Mouse (Mus musculus): ENCODE measurements around the gene Rpl7l1.

Gene Rpl7l1

DNA sequence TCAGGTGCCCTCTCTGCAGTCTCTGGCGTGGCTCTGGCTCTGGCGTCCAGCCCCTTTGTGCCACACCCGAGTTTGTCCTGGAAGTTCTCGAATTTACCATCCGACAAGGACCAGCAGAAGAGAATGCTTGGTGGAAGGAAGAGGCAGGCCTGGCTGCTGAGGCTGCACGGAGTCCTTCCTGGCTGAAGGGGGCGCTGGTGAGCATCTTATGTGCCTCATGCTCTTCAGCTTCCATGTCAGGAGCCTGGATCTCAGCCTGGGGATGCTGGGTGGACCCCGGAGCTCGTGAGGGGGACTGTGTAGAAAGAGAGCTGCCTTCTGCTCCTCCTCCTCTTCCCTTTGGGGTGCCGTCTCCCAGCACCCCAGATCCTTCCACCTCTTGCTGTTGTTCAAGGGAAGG is 46.3 kb downstream of the Rpl7l1 start:
- peak; percentile 31 for DNase-seq (ENCODE audit: low spot score)

DNA sequence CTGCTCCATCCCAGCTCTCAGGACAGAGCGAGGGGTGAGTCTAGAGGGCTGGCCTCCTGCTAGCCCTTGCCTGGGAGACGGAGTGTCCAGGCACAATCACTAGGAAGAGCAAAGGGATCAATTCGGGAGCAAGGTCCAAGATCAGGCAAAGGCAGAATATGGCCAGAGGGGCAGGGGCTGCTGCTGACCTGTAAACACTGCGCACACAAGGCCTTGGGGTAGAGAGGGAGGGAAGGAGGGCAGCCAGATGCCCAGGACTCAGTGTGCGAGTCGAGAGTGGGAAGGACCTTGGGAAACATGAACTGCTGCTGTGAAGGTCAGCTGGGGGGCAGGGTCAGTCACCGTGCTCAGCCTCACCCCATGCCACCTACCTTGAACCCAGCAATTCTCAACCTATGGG is 47.2 kb downstream of the Rpl7l1 start:
- DNase-seq (ENCODE audit: low spot score) = no peak

DNA sequence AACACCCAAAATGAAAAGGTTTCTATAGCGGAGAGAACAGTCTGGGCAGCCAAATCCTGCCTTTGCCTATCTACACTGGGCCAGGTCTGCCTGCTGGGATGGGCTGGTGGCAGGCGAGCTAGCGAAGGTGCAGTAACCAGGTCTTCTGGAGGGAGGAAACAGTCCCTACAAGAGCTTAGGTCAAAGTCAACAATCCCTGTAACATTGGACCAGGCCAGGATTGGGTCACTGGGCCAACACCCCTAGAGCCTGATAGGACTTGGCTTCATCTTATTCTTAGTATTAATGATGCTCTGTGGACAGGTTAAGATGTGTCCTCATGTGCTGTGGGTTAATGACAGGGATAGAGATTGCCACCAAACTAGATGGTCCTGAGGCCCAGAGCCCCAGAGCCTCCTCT is 48.4 kb downstream of the Rpl7l1 start:
- no peak for DNase-seq (ENCODE audit: low spot score)

DNA sequence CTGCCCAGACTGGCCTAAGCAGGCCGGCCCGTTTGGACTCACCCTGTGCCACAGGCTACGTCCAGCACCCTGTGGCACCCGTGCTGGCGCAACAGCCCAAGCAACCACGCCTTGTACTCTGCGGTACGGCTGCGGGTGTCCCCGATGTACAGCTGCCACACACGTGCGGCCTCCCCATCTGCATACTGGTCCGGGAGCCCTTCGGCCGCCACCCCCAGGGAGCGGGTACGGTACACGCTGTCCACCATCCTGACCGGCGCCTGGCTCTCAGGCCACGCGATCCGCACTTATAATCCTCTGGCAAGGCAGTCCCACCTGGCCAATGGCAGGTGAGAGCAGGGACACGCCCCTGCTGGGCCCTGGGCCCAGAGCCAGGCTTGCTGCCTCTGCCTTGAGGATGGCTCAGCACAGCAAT is 53.6 kb downstream of the Rpl7l1 start, which contains the start of gene Gnmt:
Gnmt (minus strand) TSS at position 265 of the 415 bp plus-strand sequence.
- DNase-seq (ENCODE audit: low spot score) = no peak

DNA sequence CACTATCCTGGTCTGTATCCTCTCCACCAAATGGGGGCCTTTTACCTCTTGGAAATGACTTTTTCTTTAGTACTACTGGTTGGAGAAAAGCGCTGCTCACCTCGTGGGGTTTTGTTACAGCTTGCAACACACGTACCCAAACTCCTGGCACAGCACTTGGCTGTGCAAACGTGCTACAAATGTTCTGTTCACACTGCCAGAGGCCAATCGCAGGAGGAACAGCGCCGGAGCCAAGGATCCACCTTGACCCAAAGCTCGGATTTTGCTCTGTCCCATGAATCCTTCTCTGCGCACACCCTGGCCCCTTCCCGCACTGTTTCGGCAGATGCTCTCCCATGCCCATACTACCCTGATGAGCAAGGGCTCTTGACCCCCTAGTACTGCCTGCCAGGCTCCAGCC is 54.0 kb downstream of the Rpl7l1 start:
- DNase-seq (ENCODE audit: low spot score) = no peak

DNA sequence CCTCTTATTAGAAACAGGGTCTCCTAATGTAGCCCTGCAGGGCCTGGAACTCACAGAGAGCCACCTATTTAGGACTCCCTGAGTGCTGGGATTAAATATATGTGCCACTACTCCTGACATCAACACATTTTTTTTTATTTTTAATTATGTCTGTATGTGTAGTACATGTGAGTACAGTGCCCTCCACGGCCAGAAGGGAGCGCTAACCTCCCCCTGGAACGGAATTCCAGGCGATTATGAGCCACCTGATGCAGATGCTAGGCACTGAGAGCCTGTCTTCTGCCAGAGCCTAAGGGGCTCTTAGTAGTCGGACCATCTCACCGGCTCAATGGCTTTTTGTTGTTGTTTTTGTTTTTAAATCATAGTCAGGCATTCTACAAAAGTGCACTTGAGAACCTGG is 54.5 kb downstream of the Rpl7l1 start:
- no peak for DNase-seq (ENCODE audit: low spot score)

DNA sequence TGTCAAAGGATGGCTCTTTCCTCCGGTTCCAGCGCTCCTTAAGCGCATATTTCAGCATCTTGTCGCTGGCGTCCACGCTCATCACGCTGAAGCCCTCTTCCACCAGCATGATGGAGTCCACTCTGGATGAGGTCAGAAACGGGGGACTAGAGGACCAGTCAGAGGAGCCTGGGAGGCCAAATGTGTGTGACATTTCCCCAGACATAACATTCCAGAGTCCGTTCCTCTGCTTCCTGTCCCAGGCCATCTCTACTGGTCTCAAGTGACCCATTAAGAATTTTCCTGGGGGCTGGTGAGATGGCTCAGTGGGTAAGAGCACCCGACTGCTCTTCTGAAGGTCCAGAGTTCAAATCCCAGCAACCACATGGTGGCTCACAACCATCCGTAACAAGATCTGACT is 55.2 kb downstream of the Rpl7l1 start:
- DNase-seq (ENCODE audit: low spot score) = no peak

DNA sequence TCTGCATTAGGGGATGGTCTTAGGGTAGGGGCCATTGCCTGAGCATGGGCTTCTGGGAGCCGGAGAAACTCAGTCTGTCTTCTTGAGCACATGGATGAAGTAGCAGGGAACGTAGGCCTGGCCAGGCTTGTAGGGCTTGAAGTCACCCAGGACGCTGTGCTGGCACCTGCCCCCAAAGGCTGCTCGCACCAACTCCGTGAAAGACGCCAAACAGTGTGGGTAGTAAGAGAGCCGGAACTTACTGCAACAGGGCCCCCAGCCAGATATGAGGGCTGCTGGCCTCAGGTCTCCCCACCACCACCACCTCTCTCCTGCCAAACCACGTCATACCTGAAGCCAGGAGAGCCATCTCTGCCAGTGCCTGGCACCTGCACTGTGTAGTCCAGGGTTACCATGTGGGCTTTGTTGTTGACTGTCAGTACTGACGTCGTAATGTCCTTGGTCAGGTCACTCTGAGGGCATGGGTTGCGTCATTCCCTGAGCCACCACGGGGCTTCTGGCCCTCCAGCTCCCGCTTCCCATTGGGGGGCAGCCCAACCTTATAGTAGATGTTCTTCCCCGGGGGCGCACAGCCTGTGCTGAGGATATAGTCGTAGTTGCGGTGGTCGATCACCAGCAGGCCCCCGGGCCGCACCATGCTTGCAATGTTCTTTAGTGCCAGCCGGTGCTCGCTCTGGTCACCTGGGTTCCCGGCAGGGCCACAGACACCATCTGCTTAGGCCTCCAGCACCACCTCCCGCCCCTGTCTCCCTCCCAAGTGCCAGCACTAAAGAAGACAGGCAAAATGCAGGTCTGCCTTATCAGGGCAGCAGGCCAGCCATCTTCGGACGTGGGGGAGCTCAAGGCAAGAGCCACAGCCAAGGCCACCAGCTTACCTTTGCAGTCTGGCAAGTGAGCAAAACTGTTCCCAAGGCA is 56.5 kb downstream of the Rpl7l1 start:
- no peak for DNase-seq (ENCODE audit: low spot score)

DNA sequence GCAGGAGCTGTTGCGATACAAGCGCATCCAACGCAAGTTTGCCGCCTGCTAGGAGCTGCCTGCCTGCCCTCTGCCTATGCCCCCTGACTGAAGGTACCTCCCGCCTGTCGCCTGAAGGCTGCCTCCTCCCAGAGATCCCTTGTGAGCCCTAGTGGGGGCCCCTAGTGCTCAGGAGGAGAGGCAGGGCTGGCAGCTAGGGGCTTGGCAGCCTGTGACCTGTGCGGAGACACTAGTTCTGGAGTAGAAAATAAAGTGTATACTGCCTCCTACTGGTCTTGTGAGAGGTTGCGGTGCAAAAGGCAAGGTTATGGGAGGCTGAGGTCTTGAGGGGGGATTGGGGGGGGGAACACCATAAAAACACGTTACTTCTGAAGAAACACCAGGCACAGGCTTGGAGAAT is 57.2 kb downstream of the Rpl7l1 start:
- DNase-seq (ENCODE audit: low spot score) = peak; percentile 75

DNA sequence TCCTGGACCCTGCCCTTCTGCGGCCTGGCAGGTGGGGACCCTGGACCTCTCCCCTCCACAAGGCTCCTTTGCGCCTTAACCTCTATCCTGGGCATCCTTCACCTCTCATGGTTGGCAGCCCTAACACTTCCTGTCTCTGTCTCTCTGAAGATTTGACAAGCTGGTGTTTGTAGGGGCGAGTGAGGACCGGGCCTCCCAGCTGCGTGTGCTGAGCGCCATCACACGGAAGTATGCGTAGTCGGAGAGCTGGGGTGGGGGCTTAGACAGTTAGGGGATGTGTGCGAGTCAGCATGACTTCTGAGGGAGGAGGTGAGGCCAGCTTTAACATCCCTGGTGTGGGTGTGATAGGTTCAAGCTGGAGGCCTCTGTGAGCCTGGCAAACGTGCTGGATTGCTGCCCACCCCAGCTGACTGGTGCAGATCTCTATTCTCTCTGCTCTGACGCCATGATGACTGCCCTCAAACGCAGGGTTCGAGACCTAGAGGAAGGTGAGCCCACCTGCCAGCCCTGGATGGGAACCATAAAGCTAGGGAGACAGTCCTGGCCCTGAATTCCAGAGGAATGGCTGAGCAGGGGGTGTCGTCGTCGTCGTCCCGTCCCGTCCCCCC is 57.9 kb downstream of the Rpl7l1 start:
- DNase-seq (ENCODE audit: low spot score) = no peak
